Mouse (Mus musculus) ES-CJ7 (cell line): ENCODE results near the gene Pik3r3.

ENCODE experiments used
- DNase-seq: peaks from one replicate; pipeline ENCODE4 v3.0.0; 2011; ENCODE audit warnings: low read depth, low spot score

Gene Pik3r3

GRCm38 (mm10) chr4:116219056-116219455, 2.4 kb upstream of the Pik3r3 start:
- DNase-seq: no peak

GRCm38 (mm10) chr4:116220071-116220650, 1.3 kb upstream of the Pik3r3 start:
- DNase-seq: no peak

- no peak for DNase-seq
Observed at GRCm38 (mm10) chr4:116220780-116221139, 658 bp upstream of the Pik3r3 start.

- DNase-seq: no peak
Observed at GRCm38 (mm10) chr4:116221996-116222842, 801 bp downstream of the Pik3r3 start.

GRCm38 (mm10) chr4:116222843-116223119, 1.4 kb downstream of the Pik3r3 start:
- DNase-seq: no peak

DNA sequence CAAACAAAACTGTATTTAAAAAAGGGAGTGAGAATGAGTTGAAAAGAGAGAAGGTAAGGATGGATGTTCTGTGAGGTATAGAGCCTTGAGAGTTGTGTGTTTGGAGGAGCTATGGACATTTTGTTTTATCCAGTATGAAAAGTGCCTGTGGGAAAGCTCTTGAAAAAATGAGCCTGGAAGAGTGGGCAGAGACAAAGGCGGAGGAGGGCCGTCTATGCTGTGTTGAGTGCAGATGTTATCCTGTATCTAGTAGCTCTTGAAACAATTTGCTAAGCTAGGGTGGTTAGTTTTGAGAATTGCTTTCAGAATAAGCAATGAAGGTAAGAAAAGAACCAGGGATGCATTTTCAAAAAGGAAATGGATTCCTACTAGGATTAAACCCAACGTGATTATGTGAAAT, 22.0 kb downstream of the Pik3r3 start:
- DNase-seq: no peak

- no peak for DNase-seq
Observed at GRCm38 (mm10) chr4:116244240-116244639, 22.8 kb downstream of the Pik3r3 start.

DNA sequence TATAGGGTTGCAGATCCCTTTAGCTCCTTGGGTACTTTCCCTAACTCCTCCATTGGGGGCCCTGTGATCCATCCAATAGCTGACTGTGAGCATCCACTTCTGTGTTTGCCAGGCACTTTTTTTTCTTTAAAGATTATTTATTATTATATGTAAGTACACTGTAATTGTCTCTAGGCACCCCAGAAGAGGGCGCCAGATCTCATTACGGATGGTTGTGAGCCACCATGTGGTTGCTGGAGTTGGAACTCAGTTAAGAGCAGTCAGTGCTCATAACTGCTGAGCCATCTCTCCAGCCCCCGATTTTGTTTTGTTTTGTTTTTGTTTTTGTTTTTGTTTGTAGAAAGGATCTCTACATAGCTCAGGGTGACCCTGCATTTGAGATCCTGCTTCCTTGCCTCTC, 24.5 kb downstream of the Pik3r3 start:
- DNase-seq: peak; percentile 58

DNA sequence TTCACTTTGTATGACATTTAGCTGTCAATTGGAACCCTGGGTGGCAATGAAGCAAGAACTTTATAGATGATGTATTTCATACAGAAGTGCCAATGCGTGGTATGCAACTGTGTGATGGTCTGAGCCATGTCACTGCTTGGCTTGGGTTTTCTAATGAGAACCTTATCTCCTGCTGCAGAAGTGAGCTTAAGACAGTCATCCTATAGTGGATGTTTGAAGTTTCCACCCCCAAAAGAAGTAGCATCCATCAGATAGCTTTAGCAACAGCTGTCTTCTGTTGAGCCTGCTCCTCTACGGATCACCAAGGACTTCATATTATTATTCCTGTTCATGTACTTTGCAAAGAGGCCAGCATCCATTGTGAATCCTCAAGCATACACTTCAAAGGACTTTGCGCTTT, 28.6 kb downstream of the Pik3r3 start:
- DNase-seq: no peak

- no peak for DNase-seq
Observed at GRCm38 (mm10) chr4:116268220-116268619, 46.8 kb downstream of the Pik3r3 start.

GRCm38 (mm10) chr4:116282211-116282610, 60.8 kb downstream of the Pik3r3 start:
- no peak for DNase-seq

DNA sequence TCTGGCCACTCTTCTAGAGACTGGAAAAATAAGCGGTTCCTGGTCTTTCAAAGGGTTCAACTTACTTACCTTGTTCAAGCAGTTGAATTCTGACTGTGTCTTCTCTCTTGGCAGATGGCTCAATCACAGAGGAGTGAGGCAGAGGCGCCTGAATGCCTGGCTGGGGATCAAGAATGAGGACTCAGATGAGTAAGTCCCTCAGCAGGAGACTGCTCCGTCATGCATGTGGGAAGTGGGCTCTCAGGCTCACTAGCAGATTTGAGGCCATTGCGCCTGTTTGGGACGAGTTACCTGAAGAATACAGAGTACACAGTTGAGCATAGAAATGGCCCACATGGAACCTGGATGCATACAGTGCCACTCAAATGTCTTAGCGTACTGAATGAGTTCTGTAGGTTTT, 70.1 kb downstream of the Pik3r3 start:
- DNase-seq: no peak

DNA sequence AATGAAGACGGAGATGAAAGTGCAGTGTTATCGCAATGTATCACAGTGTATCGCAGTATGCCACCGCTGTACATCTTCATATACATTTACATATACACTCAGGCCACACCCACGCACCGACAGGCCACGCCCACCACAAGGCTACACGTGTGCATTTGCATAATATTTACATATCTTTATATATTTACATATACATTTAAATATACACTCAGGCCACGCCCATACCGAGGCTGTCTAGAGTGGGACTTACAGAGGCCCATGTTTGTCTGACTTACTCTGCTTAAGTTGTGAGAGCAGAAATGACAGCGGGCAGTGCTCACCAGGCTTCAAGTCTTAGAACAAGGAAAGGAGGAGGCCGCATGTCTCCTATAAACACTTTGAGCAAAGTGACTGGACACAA, 71.9 kb downstream of the Pik3r3 start:
- peak; percentile 68 for DNase-seq

DNA sequence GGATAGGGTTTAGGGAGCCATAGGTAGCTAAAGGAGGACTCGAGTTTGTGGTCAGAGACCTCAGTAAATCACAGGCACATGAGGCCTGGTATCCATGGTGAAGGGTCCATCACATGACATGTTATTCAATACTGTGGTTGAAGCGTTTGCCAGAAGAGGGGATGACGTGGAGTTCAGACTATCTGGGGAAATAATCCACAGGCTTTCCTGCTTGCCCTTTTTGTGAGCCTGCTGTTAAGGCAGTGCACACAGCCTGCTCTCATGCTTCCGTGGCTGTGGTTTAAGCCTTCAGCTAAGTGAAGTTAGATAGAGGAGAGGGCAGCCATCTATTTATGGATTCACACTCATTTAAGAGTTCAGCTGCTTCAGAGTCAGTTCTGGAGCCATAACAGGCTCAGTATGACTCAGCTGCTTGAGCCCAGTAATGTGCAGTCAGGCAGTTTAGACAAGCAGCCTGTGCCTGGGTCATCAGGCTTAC, 79.5 kb downstream of the Pik3r3 start:
- no peak for DNase-seq

- no peak for DNase-seq
Observed at GRCm38 (mm10) chr4:116304551-116304950, 83.1 kb downstream of the Pik3r3 start.

DNA sequence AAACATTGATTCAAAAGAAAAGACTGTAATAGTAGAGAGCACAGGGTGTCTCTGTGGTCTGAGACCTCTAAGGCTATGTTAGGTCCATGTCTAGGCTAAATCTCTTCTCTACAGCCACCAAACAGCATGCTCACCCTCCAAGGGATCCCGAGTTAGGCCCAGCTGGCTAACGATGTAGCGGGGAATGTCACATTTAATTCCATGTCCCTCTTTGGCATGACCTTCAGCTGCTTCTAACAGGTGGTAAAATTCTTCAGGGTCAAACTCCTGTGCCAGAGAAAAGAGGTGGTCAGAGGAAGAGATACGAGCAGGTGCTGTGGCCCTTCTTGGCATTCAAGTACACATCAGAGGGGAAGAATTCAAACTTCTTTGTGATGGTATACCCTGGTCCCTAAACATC, 96.2 kb downstream of the Pik3r3 start:
- DNase-seq: no peak

GRCm38 (mm10) chr4:116322127-116322526, 100.7 kb downstream of the Pik3r3 start:
- DNase-seq: no peak

GRCm38 (mm10) chr4:116329256-116329655, 107.8 kb downstream of the Pik3r3 start:
- no peak for DNase-seq

GRCm38 (mm10) chr4:116336294-116336693, 114.9 kb downstream of the Pik3r3 start:
- DNase-seq: peak; percentile 16

DNA sequence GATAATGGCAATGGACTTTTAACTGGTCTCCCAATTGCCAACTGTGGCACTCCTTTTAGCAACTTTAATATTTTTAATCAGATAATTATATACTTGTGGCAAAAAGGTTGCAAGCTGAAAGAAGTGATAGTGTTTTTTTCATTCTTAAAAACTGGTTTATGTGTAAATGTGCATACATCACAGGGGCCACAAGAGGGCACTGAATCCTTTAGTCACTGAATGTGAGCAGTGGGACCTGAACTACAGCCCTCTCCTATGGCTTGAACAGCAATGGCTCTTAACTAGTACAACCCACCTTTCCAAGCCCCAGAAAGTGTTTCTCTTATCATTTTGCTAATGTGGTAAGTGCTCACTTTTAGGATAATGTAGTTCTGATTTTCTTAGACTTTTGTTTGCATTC, 120.7 kb downstream of the Pik3r3 start:
- peak; percentile 48 for DNase-seq

GRCm38 (mm10) chr4:116352496-116352895, 131.1 kb downstream of the Pik3r3 start:
- DNase-seq: no peak
